Mouse (Mus musculus) monocyte, adult 2 months (primary cell): ENCODE results near the gene Rpp40.

Experiments
- DNase-seq, 2 experiments: peaks; one replicate each; pipeline ENCODE4 v3.0.0; 2022; ENCODE audit warnings: low spot score in 2 of 2, low read depth in 1 of 2

Gene Rpp40

GRCm38 (mm10) chr13:35852851-35853575, 53.1 kb downstream of the Rpp40 start:
- no peak for DNase-seq

GRCm38 (mm10) chr13:35851581-35851980, 54.6 kb downstream of the Rpp40 start:
- DNase-seq, result no peak

GRCm38 (mm10) chr13:35848694-35849093, 57.5 kb downstream of the Rpp40 start:
- DNase-seq, result no peak

GRCm38 (mm10) chr13:35845306-35845705, 60.9 kb downstream of the Rpp40 start:
- DNase-seq, result no peak
